Mouse (Mus musculus) frontal cortex, adult 2 months (tissue): Measurements from ENCODE around the gene Sel1l3. TPM values are rescaled to one million over a fixed set of nuclear protein-coding genes. Genes with fewer than 3 reads are reported as not detected.

ENCODE experiments used
- DNase-seq, 2 experiments: peaks; one replicate each; pipeline ENCODE4 v3.0.0; 2022; ENCODE audit warnings: low spot score in 1 of 2; ENCODE audit errors: extremely low spot score in 1 of 2
- polyA plus RNA-seq: library from polyadenylated mRNA; depleted of rRNA; stranded (reverse); fragments of >200 nt; gene quantifications from 2 replicates; pipeline ENCODE4 v1.2.3, GENCODE M21; 2012

Sel1l3 gene
- polyA plus RNA-seq, 1 experiment = 28.8 TPM

DNA sequence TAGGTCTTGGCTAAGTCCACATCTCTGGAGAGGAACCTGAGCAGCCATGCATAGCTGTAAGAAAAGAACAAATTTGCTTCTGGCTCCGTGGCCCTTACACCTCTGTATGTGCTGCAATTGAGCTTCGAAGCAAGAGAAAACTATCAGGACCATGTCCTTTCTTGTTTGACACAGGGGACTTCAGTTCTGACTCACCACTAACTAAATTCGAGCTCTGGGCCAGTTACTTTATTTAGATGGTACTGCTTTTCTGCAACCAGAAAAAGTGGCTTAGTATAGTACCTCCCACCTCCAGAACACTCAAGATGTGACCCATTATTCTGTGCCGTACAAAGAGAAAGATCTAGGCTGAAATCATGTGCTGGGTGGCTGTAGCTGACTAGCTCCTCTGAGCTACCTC, 66.3 kb downstream of the Sel1l3 start:
- peak; percentile 57 to 68 for DNase-seq

DNA sequence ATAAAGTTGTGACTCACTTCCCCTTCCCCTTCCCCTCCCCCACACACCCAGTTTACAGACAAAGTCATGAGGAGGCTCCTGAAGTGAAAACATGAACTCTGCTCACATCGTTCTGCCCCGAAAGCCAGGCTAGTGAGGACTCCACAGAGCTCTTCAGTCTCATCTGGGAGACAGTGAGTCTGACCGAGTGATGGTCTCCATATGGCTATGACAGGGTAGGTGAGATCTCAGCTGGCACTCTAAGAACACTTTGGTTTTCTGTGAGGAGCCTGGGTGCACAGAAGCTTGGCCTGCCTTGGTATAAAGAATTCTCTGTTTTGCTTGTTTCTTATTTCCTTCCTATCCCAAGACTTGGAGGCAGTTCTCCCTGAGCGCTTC, 67.1 kb downstream of the Sel1l3 start:
- no peak for DNase-seq

DNA sequence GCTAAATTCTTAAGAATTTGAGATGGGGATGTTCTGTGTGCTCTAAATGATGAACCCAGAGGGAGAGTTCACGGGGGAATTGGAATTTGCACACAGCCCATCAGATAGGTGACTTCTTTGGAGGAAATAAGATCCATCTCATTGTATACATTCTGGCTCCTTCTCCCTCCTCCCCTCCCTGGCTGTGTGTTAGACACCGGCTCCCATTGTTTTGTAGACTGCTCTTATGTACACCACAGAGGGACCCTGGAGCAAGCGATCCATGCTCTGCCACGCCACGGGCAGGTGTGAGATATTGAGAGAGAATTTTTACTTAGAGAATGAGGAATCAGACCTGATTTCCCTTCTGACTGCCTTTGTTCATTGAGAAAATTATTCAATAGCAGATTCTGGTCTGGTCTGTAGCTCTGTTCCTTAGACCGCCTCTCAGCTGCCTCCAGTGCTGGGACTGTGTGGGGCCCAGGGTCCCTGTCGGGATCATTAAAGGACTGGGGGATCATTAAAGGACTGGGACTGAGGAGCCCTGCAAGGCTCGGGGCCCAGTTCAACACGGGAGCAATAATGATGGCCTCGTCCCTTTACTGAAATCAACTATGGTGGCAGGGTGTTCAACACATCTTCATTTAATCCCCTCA, 67.6 kb downstream of the Sel1l3 start:
- no peak for DNase-seq

DNA sequence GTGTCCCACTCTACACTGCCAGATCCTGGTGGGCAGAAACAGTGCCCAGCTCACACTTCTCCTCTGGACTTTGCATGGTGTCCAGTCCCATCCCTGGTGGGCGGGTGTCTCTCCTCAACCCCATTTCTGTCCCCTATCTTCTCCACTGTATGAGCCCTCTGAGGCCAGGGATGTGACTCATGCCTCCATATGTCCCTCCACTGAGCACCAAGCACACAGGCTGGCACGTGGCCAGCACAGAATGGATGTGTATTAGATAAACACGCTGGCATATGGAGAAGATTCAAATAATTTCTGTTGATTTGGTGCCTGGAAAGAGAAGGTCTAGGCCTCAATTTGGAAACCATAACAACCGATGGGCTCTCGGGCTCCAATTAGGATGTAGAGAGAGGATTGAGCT, 71.1 kb downstream of the Sel1l3 start:
- DNase-seq = peak in 1 of 2 experiments; percentile 72

DNA sequence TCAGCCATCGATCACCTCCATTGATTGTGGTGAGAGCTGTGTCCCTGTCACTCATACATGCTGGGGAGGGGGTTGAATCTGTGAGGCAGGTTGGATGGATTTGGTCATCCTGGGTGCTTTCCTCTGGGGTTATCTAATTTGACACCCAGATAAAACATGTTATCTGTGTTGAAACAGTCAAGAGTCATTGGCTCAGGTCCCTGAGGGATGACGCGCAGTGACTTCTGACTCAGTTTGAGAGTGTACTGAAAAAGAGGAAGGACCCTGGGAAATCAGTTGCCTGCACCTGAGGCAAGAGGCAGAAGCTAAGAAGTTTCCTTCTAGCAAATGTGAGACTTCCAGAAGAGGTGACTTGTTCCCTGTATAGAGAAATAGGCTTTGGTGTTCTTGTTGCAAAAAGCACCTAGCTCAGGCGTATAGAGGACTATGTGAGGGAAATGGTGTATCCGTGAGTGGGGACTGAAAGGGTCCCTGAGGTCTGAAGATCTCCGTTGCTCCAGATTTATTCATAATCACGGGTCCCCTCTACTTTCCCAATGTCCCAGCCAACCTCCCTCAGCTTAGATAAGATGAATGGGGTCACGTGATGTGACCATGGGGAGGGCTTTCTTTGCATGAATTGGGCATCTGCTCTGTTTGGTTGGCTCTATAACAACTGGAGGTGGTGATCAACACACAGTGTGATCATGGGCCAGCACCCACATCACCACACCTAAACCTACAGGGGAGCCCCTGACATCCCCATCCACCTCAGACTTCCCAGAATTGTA, 73.4 kb downstream of the Sel1l3 start:
- no peak for DNase-seq

DNA sequence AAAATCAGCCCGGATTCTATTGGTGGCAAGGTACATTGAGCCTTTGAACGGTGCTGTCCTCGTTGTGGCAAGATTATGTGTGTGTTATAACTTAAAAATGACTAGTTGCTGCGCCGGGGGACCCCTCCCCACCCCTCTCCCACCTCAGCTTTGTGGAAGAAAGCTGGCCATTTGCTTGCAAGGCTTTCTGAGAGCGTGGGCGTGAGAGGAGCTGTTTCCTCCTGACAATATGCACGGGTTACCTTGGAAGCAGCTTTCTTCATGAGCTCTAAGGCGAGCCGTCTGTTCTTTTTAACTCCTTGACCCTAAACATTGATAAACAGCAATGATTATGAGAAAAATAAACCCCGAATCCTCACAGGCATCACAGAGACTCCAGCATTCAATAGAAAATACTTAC, 74.2 kb downstream of the Sel1l3 start:
- DNase-seq = peak in 1 of 2 experiments; percentile 57

DNA sequence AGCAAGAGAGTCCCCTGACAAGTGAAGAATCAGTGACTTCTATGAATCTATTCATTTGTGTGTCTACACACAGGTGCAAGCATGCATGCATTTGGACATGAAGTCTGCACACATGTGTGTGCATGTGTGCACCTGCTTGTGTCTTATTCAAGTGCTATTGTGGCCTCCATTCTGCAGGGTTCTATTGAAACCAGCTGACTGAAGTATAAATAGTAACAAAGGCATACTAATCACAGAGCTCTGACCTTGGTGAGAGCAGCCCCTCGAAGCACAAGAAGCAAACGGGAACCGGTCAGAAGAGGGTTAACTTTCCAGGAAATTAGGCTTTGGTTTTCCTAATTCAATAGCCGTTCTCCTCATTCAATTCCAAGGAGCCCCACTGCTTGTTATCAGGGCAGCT, 74.6 kb downstream of the Sel1l3 start:
- DNase-seq = no peak

DNA sequence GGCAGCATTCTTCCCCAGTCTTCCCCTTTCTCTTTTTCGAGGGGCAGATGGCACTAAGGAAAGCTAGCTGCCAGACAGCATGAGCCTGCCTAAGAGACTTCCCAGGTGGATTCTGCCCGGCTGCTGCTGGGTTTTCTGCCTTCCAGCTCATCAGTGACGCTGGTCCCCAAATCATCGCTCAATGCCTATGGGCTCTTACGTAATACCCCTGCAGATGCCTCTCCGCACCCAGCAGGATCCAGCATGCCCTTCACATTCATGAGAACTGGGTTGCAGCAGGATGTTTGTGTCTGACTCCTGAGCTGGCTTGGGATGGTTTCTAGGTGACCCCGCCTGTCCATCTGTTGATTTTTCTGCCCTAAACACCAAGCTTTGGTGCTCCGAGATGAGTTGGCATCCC, 75.7 kb downstream of the Sel1l3 start:
- DNase-seq = no peak

DNA sequence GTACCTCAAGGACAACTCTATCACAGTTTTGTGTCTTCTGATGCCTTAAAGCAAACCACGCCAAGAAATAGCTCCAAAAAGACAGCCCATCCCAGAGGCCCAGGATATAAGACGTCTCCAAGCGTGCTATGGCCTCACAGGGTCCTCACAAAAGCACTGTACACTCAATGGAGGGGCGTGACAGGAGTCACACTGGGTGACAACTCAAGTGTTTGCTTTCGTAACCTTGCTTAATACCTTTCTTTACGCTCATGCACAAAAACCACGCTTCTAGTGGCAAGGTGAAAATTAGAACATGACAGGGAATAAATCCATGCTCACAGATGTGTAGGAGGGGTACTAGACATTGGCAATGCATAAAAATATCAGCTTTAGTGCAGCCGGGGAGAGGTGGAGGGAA, 77.7 kb downstream of the Sel1l3 start:
- no peak for DNase-seq

DNA sequence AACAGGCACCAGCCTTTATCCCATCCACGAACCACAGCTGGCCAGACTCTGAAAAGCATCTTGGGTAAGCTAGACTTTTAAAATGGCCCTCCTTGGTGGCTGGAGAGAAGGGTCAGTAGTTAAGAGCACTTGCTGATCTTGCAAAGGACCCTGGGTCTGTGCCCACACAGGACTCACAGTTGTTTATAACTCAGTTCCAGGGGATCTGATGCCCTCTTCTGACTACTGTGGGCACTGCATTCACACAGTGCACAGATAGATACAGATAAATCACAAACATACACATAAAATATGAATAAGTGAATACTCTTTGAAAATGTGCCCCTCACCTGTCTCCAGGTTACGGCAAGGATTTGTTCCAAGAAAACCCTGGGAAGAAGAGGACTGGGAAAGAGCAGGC, 79.7 kb downstream of the Sel1l3 start:
- no peak for DNase-seq

DNA sequence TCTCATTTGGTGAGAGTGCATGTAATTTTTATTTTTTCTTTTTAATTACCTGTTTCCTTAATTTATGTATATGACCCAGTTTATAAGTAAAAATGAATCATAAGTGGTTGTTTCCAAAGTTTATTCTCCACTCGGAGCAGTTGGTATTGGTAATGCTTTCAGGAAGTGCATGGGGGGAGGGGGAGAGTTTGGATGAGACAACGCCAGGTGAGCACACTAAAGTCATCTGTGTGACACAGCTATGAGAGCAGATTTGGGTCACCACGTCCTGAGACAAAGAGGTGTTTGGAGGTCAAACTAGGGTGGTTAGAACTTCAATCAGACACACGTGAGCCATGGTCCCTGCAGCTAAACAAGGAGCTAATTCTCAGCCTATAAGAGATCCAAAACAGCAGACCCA, 89.0 kb downstream of the Sel1l3 start:
- DNase-seq = no peak

DNA sequence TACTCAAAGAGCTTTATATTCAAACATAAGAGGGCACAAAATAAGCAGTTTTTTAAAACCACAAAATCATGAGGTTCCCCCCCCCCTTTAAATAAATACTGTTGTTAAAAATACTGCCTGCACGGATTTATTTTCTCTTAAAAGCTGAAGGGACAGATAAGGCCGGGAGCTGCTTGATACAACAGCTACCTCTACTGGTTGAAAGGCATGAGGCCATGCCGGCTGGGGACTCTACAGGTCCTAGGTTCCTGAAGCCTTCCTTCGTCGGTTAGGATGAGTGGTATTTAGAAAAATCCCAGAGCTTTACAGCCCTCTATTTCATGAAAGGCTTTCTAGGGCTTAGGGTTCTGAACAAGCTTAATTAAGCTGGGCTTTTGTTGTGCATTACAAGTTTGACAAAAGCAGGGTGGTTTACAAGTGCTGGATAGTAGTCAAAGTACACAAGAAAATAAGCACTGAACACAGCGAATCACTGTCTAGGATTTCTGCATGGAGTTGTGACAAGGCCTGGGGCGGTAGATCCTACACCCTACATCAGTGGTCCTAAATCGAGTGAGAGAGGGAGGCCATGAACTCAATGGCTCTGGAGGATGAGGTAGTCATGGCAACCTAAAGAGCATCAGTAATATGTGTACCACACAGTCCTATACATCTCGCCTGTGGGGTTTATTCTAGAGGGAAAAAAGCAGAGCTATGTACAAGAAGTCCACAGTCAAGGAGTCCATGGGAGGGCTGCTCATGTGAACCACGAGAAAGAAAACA, 90.0 kb downstream of the Sel1l3 start:
- DNase-seq = peak in 1 of 2 experiments; percentile 72

DNA sequence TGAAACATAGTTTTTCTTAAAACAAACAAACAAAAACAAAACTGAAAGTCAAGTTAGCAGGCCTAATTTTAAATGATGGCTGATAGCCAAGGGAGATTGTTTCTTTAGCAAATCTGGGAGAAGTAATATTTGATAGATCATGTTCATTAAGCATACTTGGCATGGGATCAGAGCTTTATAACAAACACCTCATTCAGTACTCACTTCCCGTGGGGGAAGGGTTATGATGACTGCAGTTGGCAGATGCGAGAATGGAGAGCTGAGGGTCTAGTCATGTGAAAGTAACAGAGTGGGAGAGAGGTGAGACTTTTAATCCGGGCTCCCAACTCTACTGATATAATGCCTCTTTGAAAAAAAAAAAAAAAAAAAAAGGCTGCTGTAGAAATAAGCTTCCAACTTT, 94.0 kb downstream of the Sel1l3 start:
- no peak for DNase-seq

DNA sequence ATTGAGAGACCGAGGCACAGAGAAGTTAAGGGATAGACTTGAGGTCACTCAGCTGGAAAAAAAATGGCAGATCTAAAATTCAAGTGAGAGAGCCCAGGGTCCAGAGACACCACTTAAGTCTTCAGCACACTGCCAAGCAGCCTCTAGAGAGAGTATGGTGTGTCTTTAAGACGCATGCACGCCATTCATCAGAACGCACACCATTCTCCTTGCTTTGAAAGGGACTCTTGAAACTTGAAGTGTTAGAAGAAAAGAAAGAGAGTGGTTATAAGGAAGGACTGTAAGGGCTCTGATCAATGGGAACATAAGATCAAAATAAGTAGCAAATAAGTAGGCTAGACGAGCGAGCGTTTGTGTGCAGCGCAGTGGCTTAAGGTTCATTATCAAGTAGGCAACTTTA, 95.5 kb downstream of the Sel1l3 start:
- DNase-seq = no peak

DNA sequence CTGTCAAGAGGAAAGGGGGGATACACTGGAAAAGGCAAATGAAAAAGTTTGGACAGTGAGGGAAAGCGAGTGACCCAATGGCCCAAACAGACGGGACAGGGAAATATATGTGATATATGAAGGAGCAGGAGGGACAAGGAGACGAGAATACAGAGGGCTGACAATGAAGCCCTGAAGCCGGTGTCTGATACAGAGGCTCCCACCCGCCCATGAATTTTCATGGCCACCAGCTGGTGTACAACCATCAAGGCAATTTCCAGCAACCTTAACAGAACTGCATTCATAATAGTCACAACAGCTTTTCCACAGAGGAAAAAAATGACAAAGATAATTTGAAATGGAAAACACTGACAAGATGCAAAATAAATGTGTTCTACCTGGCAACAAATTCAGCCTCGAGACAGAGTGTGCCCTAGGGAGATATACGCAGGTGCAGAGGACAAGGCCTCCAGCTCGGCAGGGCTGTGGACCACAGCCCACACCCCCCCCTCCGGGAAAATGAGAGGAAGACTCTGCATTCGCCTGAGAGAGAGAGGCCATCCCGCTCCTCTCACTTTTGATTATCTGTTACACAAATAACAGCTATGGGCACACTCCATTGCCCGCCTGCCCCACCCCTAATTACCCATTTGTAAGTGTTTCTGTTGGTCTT, 99.0 kb downstream of the Sel1l3 start:
- no peak for DNase-seq

DNA sequence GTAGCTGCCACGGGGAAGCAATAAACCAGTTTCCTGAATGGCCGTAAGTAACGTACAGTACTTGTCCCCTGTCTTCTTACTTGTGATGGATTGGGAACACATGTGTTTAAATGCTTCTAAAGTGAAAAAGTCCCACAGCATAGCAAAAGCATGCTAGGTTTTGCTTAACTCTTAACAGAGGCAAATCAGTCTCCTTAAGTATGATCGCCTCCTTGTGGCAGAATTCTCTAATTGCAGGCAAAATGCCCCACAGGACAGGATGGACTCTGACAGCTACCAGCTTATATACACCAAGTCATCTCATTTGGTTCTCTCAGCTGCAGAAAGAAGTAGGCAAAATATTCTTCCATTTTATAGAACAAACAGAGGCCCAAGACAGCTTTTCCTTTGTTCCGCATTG, 100.8 kb downstream of the Sel1l3 start:
- no peak for DNase-seq

DNA sequence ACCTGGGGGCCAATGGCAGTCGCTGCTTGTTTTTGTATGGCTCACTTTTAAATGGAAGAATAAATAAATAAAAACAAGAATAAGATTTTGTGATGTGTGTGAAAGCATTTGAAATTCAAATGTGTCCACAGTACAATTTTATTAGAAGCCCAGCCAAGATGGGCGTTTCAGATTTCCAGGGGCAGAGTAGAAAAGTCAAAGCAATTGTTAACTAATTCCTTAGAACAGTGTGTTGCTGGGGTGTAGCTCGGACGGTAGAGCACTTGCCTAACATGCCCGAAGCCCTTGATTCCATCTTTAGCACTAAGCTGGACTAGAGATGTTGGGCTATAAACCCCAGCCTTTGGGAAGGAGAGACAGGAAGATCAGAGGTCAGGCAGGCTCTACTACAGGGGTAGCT, 102.7 kb downstream of the Sel1l3 start:
- DNase-seq = no peak

DNA sequence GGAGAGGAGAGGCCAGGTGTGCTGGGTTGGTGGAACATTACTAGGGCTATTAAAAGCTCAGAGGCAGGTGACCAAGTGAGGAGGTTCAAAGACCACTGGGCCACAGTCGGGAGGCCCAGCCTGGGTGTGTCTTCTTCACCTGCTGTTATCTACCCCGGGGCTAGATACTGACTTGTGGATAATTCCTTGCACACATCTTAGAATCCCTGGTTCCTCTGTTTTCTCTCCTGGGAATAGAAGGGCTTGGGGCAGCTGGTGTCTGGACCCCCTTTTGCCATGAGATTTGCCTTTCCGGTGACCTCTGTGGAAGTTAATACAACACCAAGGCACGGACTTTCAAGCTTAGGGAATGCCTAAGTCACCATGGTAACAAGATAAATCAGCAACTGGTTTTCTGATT, 103.5 kb downstream of the Sel1l3 start:
- no peak for DNase-seq

DNA sequence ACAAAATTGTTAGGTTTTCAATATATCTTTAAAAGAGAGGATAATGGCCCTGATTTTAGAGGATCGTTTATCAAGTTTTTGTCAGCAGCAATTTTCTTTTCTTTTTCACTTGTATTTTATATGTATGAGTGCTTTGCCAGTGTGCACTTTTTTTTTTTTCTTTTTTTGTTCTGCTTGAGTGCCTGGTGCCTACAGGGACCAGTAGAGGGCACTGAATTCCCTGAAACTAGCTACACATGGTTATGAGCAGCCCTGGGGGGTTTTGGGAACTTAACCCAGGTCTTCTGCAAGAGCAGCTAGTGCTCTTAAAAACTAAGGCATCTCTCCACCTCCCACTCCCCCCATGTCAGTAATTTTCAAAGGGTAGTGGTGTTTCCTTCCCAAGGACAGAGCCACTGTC, 105.1 kb downstream of the Sel1l3 start:
- DNase-seq = no peak

DNA sequence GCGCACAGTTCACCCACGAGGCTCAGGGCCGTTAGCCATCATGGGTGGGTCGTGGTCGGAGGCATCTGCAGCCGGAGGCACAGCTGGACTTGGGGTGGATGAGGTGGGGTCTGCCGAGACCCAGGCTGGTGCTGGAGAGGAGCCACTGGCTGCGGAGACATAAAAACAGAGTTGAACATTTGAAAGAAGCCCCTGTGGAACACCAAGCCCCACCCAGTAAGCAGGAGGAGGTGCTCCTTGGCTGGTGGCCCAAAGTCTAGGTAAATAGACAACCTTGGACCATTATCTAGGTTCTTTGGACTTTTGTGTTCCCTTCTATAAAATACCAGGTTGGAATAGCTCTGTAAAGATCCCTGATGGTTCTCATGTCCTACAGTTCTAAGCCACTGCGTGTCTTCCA, 105.7 kb downstream of the Sel1l3 start:
- DNase-seq = no peak

DNA sequence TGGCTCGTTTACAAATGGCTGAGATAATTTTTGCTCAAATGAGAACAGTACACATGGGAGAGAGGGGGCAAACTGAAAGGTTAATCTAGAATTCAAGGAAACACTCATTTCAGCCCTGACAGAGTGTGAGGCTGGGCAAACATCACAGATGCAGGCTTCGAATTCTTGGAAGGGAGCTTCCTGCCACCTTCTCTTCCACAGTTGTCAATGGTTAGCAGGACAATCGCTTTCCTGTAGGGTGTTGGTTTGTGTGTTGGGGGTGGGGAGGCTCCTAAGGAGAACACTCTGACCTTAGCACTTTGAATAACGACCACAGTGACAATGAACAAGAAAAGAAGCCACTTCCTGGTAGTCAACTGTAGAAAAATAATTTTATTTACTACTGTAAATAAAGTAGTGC, 107.0 kb downstream of the Sel1l3 start:
- no peak for DNase-seq
